Mouse (Mus musculus) hindbrain, embryonic 16.5 days (tissue): ENCODE results near the gene Lrrc4b. TPM values are rescaled to one million over a fixed set of nuclear protein-coding genes. Genes with fewer than 3 reads are reported as not detected.

ENCODE experiments used
- ATAC-seq: fragments of 200-750 bp; cut with Nextera tagmentation; 2 replicates; pipeline ENCODE4 v1.8.0; 2017; ENCODE audit warnings: moderate TSS enrichment, moderate library complexity
- H3K27ac ChIP-seq: fragments of 300-500 bp; sonication (generic); 2 replicates; pipeline ENCODE4 v1.5.1; 2014; ENCODE audit warnings: low read depth, mild to moderate bottlenecking, control low read depth, low read length, moderate library complexity
- H3K27me3 ChIP-seq: fragments of 300-500 bp; sonication (generic); replicated peaks from 2 replicates; pipeline ENCODE4 v1.6.1; 2014; ENCODE audit warnings: low read length; ENCODE audit not compliant: control insufficient read depth, insufficient read depth
- H3K36me3 ChIP-seq: fragments of 300-500 bp; sonication (generic); 2 replicates; pipeline ENCODE4 v1.6.1; 2014; ENCODE audit warnings: mild to moderate bottlenecking, low read length, moderate library complexity, mixed read lengths; ENCODE audit not compliant: control insufficient read depth, insufficient read depth
- H3K4me1 ChIP-seq: fragments of 300-500 bp; sonication (generic); 2 replicates; pipeline ENCODE4 v1.6.1; 2014; ENCODE audit warnings: low read depth, low read length; ENCODE audit not compliant: control insufficient read depth, insufficient read depth
- H3K4me2 ChIP-seq: fragments of 300-500 bp; sonication (generic); 2 replicates; pipeline ENCODE4 v1.6.1; 2014; ENCODE audit warnings: mild to moderate bottlenecking, low read length, control low read depth, moderate library complexity
- H3K4me3 ChIP-seq: fragments of 300-500 bp; sonication (generic); 2 replicates; pipeline ENCODE4 v1.5.1; 2014; ENCODE audit warnings: mild to moderate bottlenecking, low read length, control low read depth, moderate library complexity
- H3K9ac ChIP-seq: fragments of 300-500 bp; sonication (generic); 2 replicates; pipeline ENCODE4 v1.6.1; 2014; ENCODE audit warnings: low read depth, mild to moderate bottlenecking, control low read depth, low read length, moderate library complexity
- H3K9me3 ChIP-seq: fragments of 300-500 bp; sonication (generic); 2 replicates; pipeline ENCODE4 v1.6.1; 2014; ENCODE audit warnings: mild to moderate bottlenecking, low read length, moderate library complexity; ENCODE audit not compliant: control insufficient read depth
- WGBS: fragments of 180-500 bp; shearing (Covaris S2); extraction: QIAGEN DNeasy Blood & Tissue Kit; methylation state at CpG from one replicate; pipeline ENCODE4 v1.1.7; 2014; 5-methylcytosine and 5-hydroxymethylcytosine counted together
- polyA plus RNA-seq: library from polyadenylated mRNA; unstranded; fragments of >200 nt; fragmentation: Nextera tagmentation; extraction: Ambion mirVana; gene quantifications from 2 replicates; pipeline ENCODE4 v1.2.1, GENCODE M21; 2015

Gene Lrrc4b
- polyA plus RNA-seq, 1 experiment from 2014 or later: 12.4 TPM

- ATAC-seq: no peak
- Histone ChIP-seq H3K4me3 (no peak overlapping the region), H3K9me3 (no peaks in the 10 kb centered on the region), H3K36me3 (no peaks in the 10 kb centered on the region), H3K4me1 (peaks cover 31% of the 10 kb centered on the region), H3K9ac (no peak overlapping the region), H3K27me3 (no peaks in the 10 kb centered on the region), H3K4me2 (no peak overlapping the region), H3K27ac (no peak overlapping the region)
- WGBS: 77% methylated on average over 6 of the region's 6 CpGs
Measured at GRCm38 (mm10) chr7:44432550-44432949, 3.7 kb downstream of the Lrrc4b start.

- H3K9me3 ChIP-seq: no peaks in the 10 kb centered on the region
- 5% methylated on average over 7 of the region's 7 CpGs for WGBS
- H3K4me2 ChIP-seq: no peak overlapping the region
- H3K4me3 ChIP-seq: no peak overlapping the region
- no peaks in the 10 kb centered on the region for H3K36me3 ChIP-seq
- no peak overlapping the region for H3K27ac ChIP-seq
- H3K4me1 ChIP-seq: peaks cover 29% of the 10 kb centered on the region
- H3K9ac ChIP-seq: no peak overlapping the region
- peak; percentile 24; the same call in 1 of the 2 replicates for ATAC-seq
- no peaks in the 10 kb centered on the region for H3K27me3 ChIP-seq
Measured at GRCm38 (mm10) chr7:44433371-44433770, 4.6 kb downstream of the Lrrc4b start.

GRCm38 (mm10) chr7:44434089-44434488 is 5.3 kb downstream of the Lrrc4b start:
- Histone ChIP-seq H3K4me2 (no peak overlapping the region), H3K4me1 (peaks cover 29% of the 10 kb centered on the region), H3K27ac (no peak overlapping the region), H3K4me3 (no peak overlapping the region), H3K9ac (no peak overlapping the region), H3K9me3 (no peaks in the 10 kb centered on the region), H3K27me3 (no peaks in the 10 kb centered on the region), H3K36me3 (no peaks in the 10 kb centered on the region)
- 82% methylated on average over 9 of the region's 9 CpGs for WGBS
- ATAC-seq: no peak

GRCm38 (mm10) chr7:44435796-44436195 is 7.0 kb downstream of the Lrrc4b start:
- no peaks in the 10 kb centered on the region for H3K36me3 ChIP-seq
- ATAC-seq: no peak
- no peak overlapping the region for H3K9ac ChIP-seq
- peaks cover 23% of the 10 kb centered on the region for H3K4me1 ChIP-seq
- 75% methylated on average over 5 of the region's 5 CpGs for WGBS
- no peak overlapping the region for H3K27ac ChIP-seq
- no peaks in the 10 kb centered on the region for H3K9me3 ChIP-seq
- H3K4me2 ChIP-seq: no peak overlapping the region
- H3K27me3 ChIP-seq: no peaks in the 10 kb centered on the region
- H3K4me3 ChIP-seq: no peak overlapping the region

- Histone ChIP-seq H3K36me3 (no peaks in the 10 kb centered on the region), H3K27ac (no peak overlapping the region), H3K9me3 (no peaks in the 10 kb centered on the region), H3K4me2 (no peak overlapping the region), H3K4me1 (peaks cover 21% of the 10 kb centered on the region), H3K27me3 (no peaks in the 10 kb centered on the region), H3K9ac (no peak overlapping the region), H3K4me3 (no peak overlapping the region)
- WGBS: 5% methylated on average over 1 of the region's 1 CpGs
- no peak for ATAC-seq
Measured at GRCm38 (mm10) chr7:44436267-44436666, 7.4 kb downstream of the Lrrc4b start.

- H3K4me3 ChIP-seq: no peak overlapping the region
- no peak for ATAC-seq
- no peaks in the 10 kb centered on the region for H3K27me3 ChIP-seq
- H3K4me2 ChIP-seq: no peak overlapping the region
- WGBS: 75% methylated on average over 1 of the region's 1 CpGs
- H3K4me1 ChIP-seq: peaks cover 13% of the 10 kb centered on the region
- no peak overlapping the region for H3K27ac ChIP-seq
- no peak overlapping the region for H3K9ac ChIP-seq
- no peaks in the 10 kb centered on the region for H3K9me3 ChIP-seq
- H3K36me3 ChIP-seq: no peaks in the 10 kb centered on the region
Measured at GRCm38 (mm10) chr7:44437188-44437587, 8.4 kb downstream of the Lrrc4b start.

- H3K4me3 ChIP-seq: no peak overlapping the region
- H3K9ac ChIP-seq: no peak overlapping the region
- no peaks in the 10 kb centered on the region for H3K27me3 ChIP-seq
- no peak for ATAC-seq
- 57% methylated on average over 8 of the region's 8 CpGs for WGBS
- no peaks in the 10 kb centered on the region for H3K9me3 ChIP-seq
- H3K36me3 ChIP-seq: no peaks in the 10 kb centered on the region
- H3K4me2 ChIP-seq: no peak overlapping the region
- no peak overlapping the region for H3K27ac ChIP-seq
- peaks cover 11% of the 10 kb centered on the region for H3K4me1 ChIP-seq
Measured at GRCm38 (mm10) chr7:44437933-44438332, 9.1 kb downstream of the Lrrc4b start.

- H3K9ac ChIP-seq: no peak overlapping the region
- no peak overlapping the region for H3K27ac ChIP-seq
- WGBS: 72% methylated on average over 2 of the region's 2 CpGs
Measured at GRCm38 (mm10) chr7:44439696-44440095, 10.9 kb downstream of the Lrrc4b start.

GRCm38 (mm10) chr7:44440479-44440878 is 11.7 kb downstream of the Lrrc4b start:
- ATAC-seq: no peak
- no peak overlapping the region for H3K4me3 ChIP-seq
- 87% methylated on average over 1 of the region's 1 CpGs for WGBS
- no peak overlapping the region; the same call in 1 of the 2 replicates for H3K27ac ChIP-seq
- no peak overlapping the region for H3K4me2 ChIP-seq
- H3K36me3 ChIP-seq: 0 out of 2 replicates have a peak, but pooled peaks cover 4% of the 10 kb centered on the region
- no peak overlapping the region for H3K9ac ChIP-seq
- H3K9me3 ChIP-seq: no peaks in the 10 kb centered on the region
- H3K27me3 ChIP-seq: no peaks in the 10 kb centered on the region
- peaks cover 26% of the 10 kb centered on the region for H3K4me1 ChIP-seq

More at GRCm38 (mm10) chr7:44439696-44440095, 10.9 kb downstream of the Lrrc4b start:
- no peaks in the 10 kb centered on the region for H3K36me3 ChIP-seq
- no peaks in the 10 kb centered on the region for H3K9me3 ChIP-seq
- H3K4me3 ChIP-seq: no peak overlapping the region
- H3K4me2 ChIP-seq: no peak overlapping the region
- H3K27me3 ChIP-seq: no peaks in the 10 kb centered on the region
- no peak for ATAC-seq
- H3K4me1 ChIP-seq: peaks cover 18% of the 10 kb centered on the region

GRCm38 (mm10) chr7:44441180-44441579 is 12.4 kb downstream of the Lrrc4b start:
- H3K9ac ChIP-seq: peak overlapping the region; percentile 95
- peak overlapping the region; percentile 74 for H3K4me3 ChIP-seq
- H3K9me3 ChIP-seq: no peaks in the 10 kb centered on the region
- WGBS: 18% methylated on average over 1 of the region's 1 CpGs
- peak overlapping the region; percentile 97 for H3K27ac ChIP-seq
- 0 out of 2 replicates have a peak, but pooled peaks cover 6% of the 10 kb centered on the region for H3K36me3 ChIP-seq
- ATAC-seq: no peak
- H3K4me2 ChIP-seq: peak overlapping the region; percentile 85
- H3K4me1 ChIP-seq: peaks cover 33% of the 10 kb centered on the region
- H3K27me3 ChIP-seq: no peaks in the 10 kb centered on the region
